Mouse (Mus musculus): ENCODE measurements around the gene Ptov1. TPM values are rescaled to one million over a fixed set of nuclear protein-coding genes. Genes with fewer than 3 reads are reported as not detected.

Gene Ptov1
- polyA plus RNA-seq, 1 experiment from 2014 or later: 112 TPM

DNA sequence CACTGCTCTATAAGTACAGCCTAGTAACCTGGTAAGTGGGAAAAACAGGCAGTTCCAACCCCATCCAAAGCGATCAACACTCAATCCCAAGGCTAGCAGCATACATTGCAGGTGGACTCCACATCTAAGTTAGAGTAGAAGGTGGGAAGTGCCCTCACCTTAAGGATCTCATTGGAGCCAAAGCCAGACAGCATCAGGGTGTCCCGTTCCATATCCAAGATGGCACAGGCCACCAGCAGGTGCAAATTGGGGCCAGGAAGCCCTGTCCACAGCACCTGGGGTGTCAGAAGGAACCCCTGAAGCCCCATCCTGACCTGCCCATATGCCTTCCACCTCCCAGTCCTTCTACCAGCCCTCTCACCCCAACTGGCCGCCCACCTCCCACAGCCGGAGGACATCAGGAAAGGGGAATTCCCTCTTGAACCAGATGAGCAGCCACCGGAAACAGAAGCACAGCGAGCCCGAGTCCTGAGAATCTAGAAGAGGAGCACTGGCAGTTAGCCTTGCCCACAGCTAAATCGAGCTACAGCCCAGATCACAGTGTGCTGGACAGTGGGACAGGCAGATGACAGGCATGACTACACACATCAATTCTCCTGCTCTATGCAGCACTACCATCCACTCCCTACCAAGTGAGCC lies 27.6 kb downstream of the Ptov1 start:
- 0 out of 2 replicates have a peak, but pooled peaks cover 5% of the 10 kb centered on the region for H3K4me1 ChIP-seq (replicated peaks; ENCODE audit: control insufficient read depth, insufficient read depth, low read length)
- no peak for ATAC-seq
- no peak for TF ChIP-seq CTCF (IDR thresholded peaks at IDR 0.05; ENCODE audit: low read depth)
- no peak overlapping the region for H3K4me2 ChIP-seq (replicated peaks; ENCODE audit: low read depth)
- H3K9ac ChIP-seq (ENCODE audit: low read depth, low read length): no peak overlapping the region
- no peaks in the 10 kb centered on the region for H3K27me3 ChIP-seq (replicated peaks; ENCODE audit: control insufficient read depth, insufficient read depth, low read length)
- H3K4me3 ChIP-seq (ENCODE audit: low read depth, low read length): no peak overlapping the region
- no peak overlapping the region for H3K27ac ChIP-seq (ENCODE audit: low read depth, low read length)
- H3K9me3 ChIP-seq (ENCODE audit: control insufficient read depth): no peaks in the 10 kb centered on the region
- 90% methylated on average over 8 of the region's 8 CpGs for WGBS
- H3K36me3 ChIP-seq (ENCODE audit: control insufficient read depth, insufficient read depth): peaks cover 70% of the 10 kb centered on the region

DNA sequence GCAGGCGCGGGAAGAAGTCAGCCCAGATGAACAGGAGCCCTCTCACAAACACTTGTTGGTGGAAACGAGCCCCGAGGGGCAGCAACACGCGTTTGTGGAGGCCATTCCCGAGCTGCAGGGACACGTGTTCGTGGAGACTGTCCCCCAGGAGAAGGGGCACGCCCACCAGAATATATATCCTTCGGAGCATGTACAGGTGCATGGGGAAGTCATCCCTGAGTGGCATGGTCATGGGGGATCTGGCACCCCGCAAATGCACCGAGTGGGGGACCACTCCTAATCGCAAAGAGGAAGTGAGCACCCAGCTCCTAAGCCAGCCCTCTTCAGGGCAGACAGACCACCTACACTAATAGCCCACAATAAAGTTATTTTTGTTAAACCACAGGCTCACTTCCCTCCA lies 29.2 kb downstream of the Ptov1 start:
- H3K9me3 ChIP-seq (ENCODE audit: control insufficient read depth): no peaks in the 10 kb centered on the region
- H3K9ac ChIP-seq (ENCODE audit: low read depth, low read length): 0 out of 2 replicates have a peak overlapping the region, but pooled peaks have one; percentile 31
- no peak for ATAC-seq
- WGBS: 52% methylated on average over 14 of the region's 14 CpGs
- no peaks in the 10 kb centered on the region for H3K27me3 ChIP-seq (replicated peaks; ENCODE audit: control insufficient read depth, insufficient read depth, low read length)
- no peak overlapping the region for H3K4me2 ChIP-seq (replicated peaks; ENCODE audit: low read depth)
- 0 out of 2 replicates have a peak, but pooled peaks cover 5% of the 10 kb centered on the region for H3K4me1 ChIP-seq (replicated peaks; ENCODE audit: control insufficient read depth, insufficient read depth, low read length)
- H3K36me3 ChIP-seq (ENCODE audit: control insufficient read depth, insufficient read depth): peaks cover 55% of the 10 kb centered on the region
- no peak overlapping the region; the same call in 1 of the 2 replicates for H3K4me3 ChIP-seq (ENCODE audit: low read depth, low read length)
- TF ChIP-seq CTCF (IDR thresholded peaks at IDR 0.05; ENCODE audit: low read depth): no peak
- no peak overlapping the region for H3K27ac ChIP-seq (ENCODE audit: low read depth, low read length)

DNA sequence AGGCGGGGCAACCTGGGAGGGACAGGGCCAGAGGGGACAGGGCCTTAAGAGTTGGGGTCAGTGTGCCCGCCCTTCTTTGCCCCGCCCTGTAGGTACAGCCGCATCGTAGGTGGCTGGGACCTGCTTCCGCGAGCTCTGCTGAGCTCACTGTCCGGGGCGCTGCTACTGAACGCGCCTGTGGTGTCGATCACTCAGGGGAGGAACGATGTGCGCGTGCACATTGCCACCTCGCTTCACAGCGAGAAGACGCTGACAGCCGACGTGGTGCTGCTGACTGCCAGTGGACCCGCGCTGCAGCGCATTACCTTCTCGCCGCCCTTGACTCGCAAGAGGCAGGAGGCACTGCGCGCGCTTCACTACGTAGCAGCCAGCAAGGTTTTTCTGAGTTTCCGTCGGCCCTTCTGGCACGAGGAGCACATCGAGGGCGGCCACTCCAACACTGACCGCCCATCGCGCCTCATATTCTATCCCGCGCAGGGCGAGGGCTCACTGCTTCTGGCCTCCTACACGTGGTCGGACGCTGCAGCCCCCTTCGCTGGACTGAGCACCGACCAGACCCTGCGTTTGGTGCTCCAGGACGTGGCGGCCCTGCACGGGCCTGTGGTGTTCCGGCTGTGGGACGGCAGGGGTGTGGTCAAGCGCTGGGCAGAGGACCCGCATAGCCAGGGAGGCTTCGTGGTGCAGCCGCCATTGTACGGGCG lies 29.9 kb downstream of the Ptov1 start:
- H3K27me3 ChIP-seq (replicated peaks; ENCODE audit: control insufficient read depth, insufficient read depth, low read length): no peaks in the 10 kb centered on the region
- TF ChIP-seq CTCF (IDR thresholded peaks at IDR 0.05; ENCODE audit: low read depth): no peak
- peak overlapping the region; percentile 28 for H3K4me3 ChIP-seq (ENCODE audit: low read depth, low read length)
- no peaks in the 10 kb centered on the region for H3K9me3 ChIP-seq (ENCODE audit: control insufficient read depth)
- peak overlapping the region; percentile 31 for H3K9ac ChIP-seq (ENCODE audit: low read depth, low read length)
- H3K36me3 ChIP-seq (ENCODE audit: control insufficient read depth, insufficient read depth): peaks cover 47% of the 10 kb centered on the region
- peak; percentile 26 for ATAC-seq
- peak overlapping the region; percentile 68 for H3K4me2 ChIP-seq (replicated peaks; ENCODE audit: low read depth)
- 0 out of 2 replicates have a peak, but pooled peaks cover 5% of the 10 kb centered on the region for H3K4me1 ChIP-seq (replicated peaks; ENCODE audit: control insufficient read depth, insufficient read depth, low read length)
- 3% methylated on average over 58 of the region's 58 CpGs for WGBS
- H3K27ac ChIP-seq (ENCODE audit: low read depth, low read length): no peak overlapping the region

- WGBS: 33% methylated on average over 11 of the region's 11 CpGs
- H3K9ac ChIP-seq (ENCODE audit: low read depth, low read length): 0 out of 2 replicates have a peak overlapping the region, but pooled peaks have one; percentile 31
- no peaks in the 10 kb centered on the region for H3K27me3 ChIP-seq (replicated peaks; ENCODE audit: control insufficient read depth, insufficient read depth, low read length)
- H3K27ac ChIP-seq (ENCODE audit: low read depth, low read length): no peak overlapping the region
- peak overlapping the region; percentile 28; the same call in 1 of the 2 replicates for H3K4me3 ChIP-seq (ENCODE audit: low read depth, low read length)
- peaks cover 42% of the 10 kb centered on the region for H3K36me3 ChIP-seq (ENCODE audit: control insufficient read depth, insufficient read depth)
- H3K4me2 ChIP-seq (replicated peaks; ENCODE audit: low read depth): peak overlapping the region; percentile 68
- ATAC-seq: peak; percentile 31
- no peak for TF ChIP-seq CTCF (IDR thresholded peaks at IDR 0.05; ENCODE audit: low read depth)
- H3K9me3 ChIP-seq (ENCODE audit: control insufficient read depth): no peaks in the 10 kb centered on the region
- 0 out of 2 replicates have a peak, but pooled peaks cover 5% of the 10 kb centered on the region for H3K4me1 ChIP-seq (replicated peaks; ENCODE audit: control insufficient read depth, insufficient read depth, low read length)
Measured at GRCm38 (mm10) chr7:44839171-44839490, 30.5 kb downstream of the Ptov1 start.

DNA sequence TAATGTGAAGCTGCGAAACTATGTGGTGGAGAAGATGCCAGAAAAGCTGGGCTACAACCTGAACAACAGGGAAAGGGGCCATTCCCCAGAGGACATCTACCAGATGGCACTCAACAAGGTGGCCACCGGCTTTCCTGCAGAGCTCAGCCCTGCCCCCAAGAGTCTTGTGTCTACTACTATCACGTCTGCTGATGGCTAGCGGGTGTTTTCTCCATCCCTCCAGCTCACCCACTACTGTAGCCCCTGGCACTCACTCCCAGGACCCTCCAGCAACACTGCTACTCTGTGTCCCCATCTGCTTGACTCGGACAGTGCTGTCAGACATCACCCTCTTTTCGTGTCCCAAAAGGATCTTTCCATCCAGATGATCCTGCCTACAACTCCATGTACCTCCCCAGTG lies 31.5 kb downstream of the Ptov1 start:
- no peaks in the 10 kb centered on the region for H3K27me3 ChIP-seq (replicated peaks; ENCODE audit: control insufficient read depth, insufficient read depth, low read length)
- no peak overlapping the region for H3K4me3 ChIP-seq (ENCODE audit: low read depth, low read length)
- no peak for TF ChIP-seq CTCF (IDR thresholded peaks at IDR 0.05; ENCODE audit: low read depth)

GRCm38 (mm10) chr7:44836423-44837053 lies 33.0 kb downstream of the Ptov1 start:
- Histone ChIP-seq H3K36me3 (ENCODE audit: control insufficient read depth, insufficient read depth) (peaks cover 17% of the 10 kb centered on the region; the same call in 1 of the 2 replicates), H3K27ac (ENCODE audit: low read depth, low read length) (no peak overlapping the region), H3K4me2 (replicated peaks; ENCODE audit: low read depth) (no peak overlapping the region), H3K4me3 (ENCODE audit: low read depth, low read length) (no peak overlapping the region), H3K4me1 (replicated peaks; ENCODE audit: control insufficient read depth, insufficient read depth, low read length) (0 out of 2 replicates have a peak, but pooled peaks cover 5% of the 10 kb centered on the region), H3K27me3 (replicated peaks; ENCODE audit: control insufficient read depth, insufficient read depth, low read length) (no peaks in the 10 kb centered on the region), H3K9me3 (ENCODE audit: control insufficient read depth) (no peaks in the 10 kb centered on the region), H3K9ac (ENCODE audit: low read depth, low read length) (no peak overlapping the region)
- 80% methylated on average over 9 of the region's 9 CpGs for WGBS
- no peak for TF ChIP-seq CTCF (IDR thresholded peaks at IDR 0.05; ENCODE audit: low read depth)
- no peak for ATAC-seq

More for the DNA sequence above, 31.5 kb downstream of the Ptov1 start:
- Histone ChIP-seq H3K27ac (ENCODE audit: low read depth, low read length) (no peak overlapping the region), H3K4me2 (replicated peaks; ENCODE audit: low read depth) (no peak overlapping the region), H3K4me1 (replicated peaks; ENCODE audit: control insufficient read depth, insufficient read depth, low read length) (0 out of 2 replicates have a peak, but pooled peaks cover 5% of the 10 kb centered on the region), H3K9ac (ENCODE audit: low read depth, low read length) (no peak overlapping the region), H3K36me3 (ENCODE audit: control insufficient read depth, insufficient read depth) (peaks cover 32% of the 10 kb centered on the region), H3K9me3 (ENCODE audit: control insufficient read depth) (no peaks in the 10 kb centered on the region)
- WGBS: 72% methylated on average over 6 of the region's 6 CpGs
- ATAC-seq: no peak

All from intestine, postnatal 0 days (tissue).